Mouse (Mus musculus): Measurements from ENCODE around the gene Rpusd1. TPM values are rescaled to one million over a fixed set of nuclear protein-coding genes. Genes with fewer than 3 reads are reported as not detected.

Gene Rpusd1
- 64.2 and 71.2 TPM in 2 replicates for polyA plus RNA-seq (2012; ENCODE audit: low replicate concordance)

DNA sequence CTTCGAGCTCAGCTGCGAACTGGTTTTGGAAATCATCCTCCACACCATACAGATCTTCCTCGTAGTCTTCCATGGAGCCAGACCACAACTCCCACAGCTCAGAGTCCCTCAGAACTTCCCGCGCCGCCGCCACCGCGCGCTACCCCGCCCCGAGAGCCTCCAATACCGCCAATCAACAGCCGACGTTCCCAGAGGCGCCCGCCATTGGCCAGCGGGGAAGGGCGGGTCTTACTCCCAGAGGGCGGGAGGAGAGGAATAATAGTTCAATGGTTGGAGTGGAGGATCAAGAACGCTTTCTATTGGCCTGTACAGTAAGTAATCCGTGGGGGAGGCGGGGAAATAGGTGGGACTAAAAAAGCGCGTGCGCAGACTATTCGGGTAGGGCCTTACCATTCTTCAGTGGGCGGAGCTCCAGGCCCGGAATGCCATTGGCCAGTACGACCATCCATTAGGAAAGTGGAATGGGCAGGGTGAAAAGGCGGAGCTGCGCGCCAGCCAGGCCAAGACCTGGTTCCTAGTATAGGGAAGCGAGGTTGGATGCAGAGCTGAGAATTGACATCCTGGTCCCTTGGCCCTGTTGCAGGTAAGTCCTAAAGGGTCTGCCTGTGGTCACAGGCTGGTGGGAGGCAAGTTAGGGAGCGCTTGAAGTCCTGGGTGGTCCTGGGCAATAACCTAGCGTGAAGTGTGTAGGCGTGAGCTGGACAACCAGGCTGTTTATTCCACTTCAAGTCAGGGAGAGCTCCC is at the start of gene Rpusd1, which contains the start of gene Chtf18:
Gene Rpusd1 (plus strand): TSS at position 406 of the 744 bp plus-strand sequence.
Gene Chtf18 (minus strand): TSS at position 155 of the 744 bp plus-strand sequence.

DNA sequence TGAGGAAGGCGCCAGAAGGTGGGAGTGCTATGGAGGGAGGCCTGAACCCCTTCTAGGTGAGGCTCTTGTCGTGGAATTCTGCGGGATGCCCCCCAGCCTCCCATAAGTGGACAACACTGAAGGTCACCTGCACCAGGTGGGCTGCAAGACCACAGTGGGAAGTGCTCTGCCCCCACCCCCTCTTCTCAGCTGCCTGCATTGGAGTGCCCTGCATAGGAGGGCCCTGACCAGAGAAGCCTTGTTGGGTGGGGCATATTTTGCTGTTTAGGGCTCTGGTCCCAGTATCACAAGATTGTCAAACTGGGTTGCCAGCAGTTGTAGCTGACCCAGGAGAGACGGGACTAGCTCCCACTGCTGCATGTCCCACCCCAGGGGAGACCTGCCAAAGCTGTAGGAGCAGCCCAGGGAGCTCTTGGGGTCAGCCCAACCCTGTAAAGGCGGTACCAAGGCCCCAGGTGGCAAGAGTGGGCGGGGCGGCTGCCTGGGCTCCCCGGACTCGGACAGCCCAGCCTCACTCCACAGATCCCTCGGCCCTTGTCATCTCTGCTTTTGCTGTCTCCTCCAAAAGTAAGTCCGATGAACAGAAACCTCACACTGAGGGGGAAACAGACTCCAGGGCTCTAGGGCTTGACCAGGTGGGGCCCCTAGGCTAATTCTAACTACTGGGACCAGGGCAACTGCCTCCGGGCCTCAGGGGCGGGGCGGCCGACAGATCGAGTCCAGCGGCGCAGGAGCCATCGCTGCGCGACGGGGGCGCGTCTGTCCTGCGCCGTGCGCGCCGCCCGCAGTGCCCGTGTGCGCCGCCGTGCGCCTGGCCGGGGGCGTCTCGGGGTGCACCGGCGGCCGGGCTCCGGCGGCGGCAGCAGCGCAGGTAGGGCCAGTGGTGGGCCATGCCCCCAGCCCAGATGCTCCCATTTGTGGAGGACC is 10.5 kb upstream of the Rpusd1 start, which contains the start of gene Gng13:
Gene Gng13 (plus strand): TSS at position 461 of the 927 bp plus-strand sequence.

DNA sequence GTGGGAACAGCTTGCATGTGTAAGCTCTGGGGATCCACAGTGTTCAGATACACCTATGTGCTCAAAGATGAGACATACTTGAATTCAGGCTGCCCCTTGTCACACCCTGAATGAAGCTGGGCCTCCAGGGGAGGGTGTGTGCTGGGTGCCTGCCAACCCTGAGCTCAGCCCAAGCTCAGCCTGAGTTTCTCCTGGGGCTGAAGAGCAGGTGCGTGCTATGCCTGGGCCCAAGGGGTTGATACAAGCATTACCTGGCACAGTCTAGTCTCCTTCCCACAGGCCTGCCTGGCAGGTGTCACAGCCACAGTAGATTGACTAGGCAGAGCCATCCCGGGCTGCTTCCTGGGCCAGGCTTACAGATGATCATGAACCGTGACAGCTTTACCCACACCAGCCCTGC is 8.3 kb downstream of the Rpusd1 start, which contains the start of gene Mslnl:
Gene Mslnl (plus strand): TSS at position 298 of the 400 bp plus-strand sequence.

DNA sequence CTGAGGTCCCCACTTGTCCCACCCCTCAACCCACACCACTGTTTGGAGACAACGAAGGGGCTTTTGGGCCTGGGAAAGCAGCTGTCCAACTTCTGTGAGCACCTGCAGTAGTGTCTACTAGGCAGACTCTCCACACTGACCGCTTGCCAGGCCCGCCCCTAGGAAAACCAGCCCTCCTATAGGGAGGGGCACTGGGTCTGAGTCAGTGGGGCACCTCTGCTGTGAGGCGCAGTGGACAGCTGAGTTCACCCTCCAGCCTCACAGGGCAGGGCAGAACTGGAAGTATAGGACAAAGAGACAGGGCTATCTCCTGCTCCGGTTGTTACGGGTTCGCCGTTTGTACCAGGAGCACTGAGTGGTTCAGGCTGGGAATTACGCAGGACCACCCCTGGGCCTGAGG is 26.8 kb downstream of the Rpusd1 start, which contains the start of gene Msln:
Gene Msln (minus strand): TSS at position 138 of the 400 bp plus-strand sequence.

GRCm38 (mm10) chr17:25773549-25774120 is 46.2 kb downstream of the Rpusd1 start, which contains the start of gene Narfl:
Narfl (plus strand) TSS chr17:25773776.

Other genes with a start within 250 kb of the Rpusd1 start
- gene Sstr5, start 230.4 kb upstream of the Rpusd1 start, polyA plus RNA-seq (2012; ENCODE audit: low replicate concordance), result not detected in 2 replicates
- gene Sox8, start 157.0 kb upstream of the Rpusd1 start, polyA plus RNA-seq (2012; ENCODE audit: low replicate concordance), result 0.12 TPM in 1 of 2 replicates, not detected in the other
- gene Lmf1, start 148.6 kb upstream of the Rpusd1 start, polyA plus RNA-seq (2012; ENCODE audit: low replicate concordance), result 8.7 and 13.3 TPM in 2 replicates
- gene Gng13, start 10.5 kb upstream of the Rpusd1 start, polyA plus RNA-seq (2012; ENCODE audit: low replicate concordance), result not detected in 2 replicates
- 57.7 and 72.3 TPM in 2 replicates for gene Chtf18, start 251 bp upstream of the Rpusd1 start, polyA plus RNA-seq (2012; ENCODE audit: low replicate concordance)
- gene Mslnl, start 8.4 kb downstream of the Rpusd1 start, polyA plus RNA-seq (2012; ENCODE audit: low replicate concordance), result not detected in 2 replicates
- 0.22 and 0.53 TPM in 2 replicates for gene Msln, start 26.7 kb downstream of the Rpusd1 start, polyA plus RNA-seq (2012; ENCODE audit: low replicate concordance)
- gene Narfl, start 46.1 kb downstream of the Rpusd1 start, polyA plus RNA-seq (2012; ENCODE audit: low replicate concordance), result 11.2 and 16.9 TPM in 2 replicates
- 11.2 and 11.4 TPM in 2 replicates for gene Haghl, start 58.0 kb downstream of the Rpusd1 start, polyA plus RNA-seq (2012; ENCODE audit: low replicate concordance)
- not detected in 2 replicates for gene Ccdc78, start 58.9 kb downstream of the Rpusd1 start, polyA plus RNA-seq (2012; ENCODE audit: low replicate concordance)
- gene Fam173a, start 65.2 kb downstream of the Rpusd1 start, polyA plus RNA-seq (2012; ENCODE audit: low replicate concordance), result 9.0 and 19.8 TPM in 2 replicates
- not detected in 2 replicates for gene AC134908.4, start 68.0 kb downstream of the Rpusd1 start, polyA plus RNA-seq (2012; ENCODE audit: low replicate concordance)
- gene Metrn, start 69.5 kb downstream of the Rpusd1 start, polyA plus RNA-seq (2012; ENCODE audit: low replicate concordance), result 158 and 177 TPM in 2 replicates
- 0.28 and 0.61 TPM in 2 replicates for gene Fbxl16, start 81.4 kb downstream of the Rpusd1 start, polyA plus RNA-seq (2012; ENCODE audit: low replicate concordance)
- gene Wdr24, start 96.0 kb downstream of the Rpusd1 start, polyA plus RNA-seq (2012; ENCODE audit: low replicate concordance), result 2.6 and 13.2 TPM in 2 replicates
- 2.6 and 6.8 TPM in 2 replicates for gene Jmjd8, start 101.2 kb downstream of the Rpusd1 start, polyA plus RNA-seq (2012; ENCODE audit: low replicate concordance)
- 52.2 and 64.9 TPM in 2 replicates for gene Stub1, start 105.7 kb downstream of the Rpusd1 start, polyA plus RNA-seq (2012; ENCODE audit: low replicate concordance)
- 2.4 and 3.7 TPM in 2 replicates for gene Rhbdl1, start 109.6 kb downstream of the Rpusd1 start, polyA plus RNA-seq (2012; ENCODE audit: low replicate concordance)
- gene Gm20683, start 114.1 kb downstream of the Rpusd1 start, polyA plus RNA-seq (2012; ENCODE audit: low replicate concordance), result 12.7 and 16.5 TPM in 2 replicates
- 134 and 279 TPM in 2 replicates for gene Rhot2, start 117.2 kb downstream of the Rpusd1 start, polyA plus RNA-seq (2012; ENCODE audit: low replicate concordance)
- gene Wdr90, start 133.8 kb downstream of the Rpusd1 start, polyA plus RNA-seq (2012; ENCODE audit: low replicate concordance), result 22.8 and 33.0 TPM in 2 replicates
- 164 and 319 TPM in 2 replicates for gene Mcrip2, start 141.1 kb downstream of the Rpusd1 start, polyA plus RNA-seq (2012; ENCODE audit: low replicate concordance)
- 60.7 and 67.0 TPM in 2 replicates for gene Mettl26, start 147.4 kb downstream of the Rpusd1 start, polyA plus RNA-seq (2012; ENCODE audit: low replicate concordance)
- gene Wfikkn1, start 153.2 kb downstream of the Rpusd1 start, polyA plus RNA-seq (2012; ENCODE audit: low replicate concordance), result 1.4 and 1.7 TPM in 2 replicates
- gene Rab40c, start 192.1 kb downstream of the Rpusd1 start, polyA plus RNA-seq (2012; ENCODE audit: low replicate concordance), result 12.5 and 13.4 TPM in 2 replicates
- gene Pigq, start 217.3 kb downstream of the Rpusd1 start, polyA plus RNA-seq (2012; ENCODE audit: low replicate concordance), result 354 and 1,450 TPM in 2 replicates
- gene Nhlrc4, start 217.3 kb downstream of the Rpusd1 start, polyA plus RNA-seq (2012; ENCODE audit: low replicate concordance), result 0.28 and 3.2 TPM in 2 replicates
- 0.09 TPM in 1 of 2 replicates, not detected in the other for gene A930017K11Rik, start 224.9 kb downstream of the Rpusd1 start, polyA plus RNA-seq (2012; ENCODE audit: low replicate concordance)

Data from leukemia stem cell, adult 10-12 weeks (primary cell).